Comparison of ENCODE assay signal across 13 mouse cellular contexts in the genomic region with DNA sequence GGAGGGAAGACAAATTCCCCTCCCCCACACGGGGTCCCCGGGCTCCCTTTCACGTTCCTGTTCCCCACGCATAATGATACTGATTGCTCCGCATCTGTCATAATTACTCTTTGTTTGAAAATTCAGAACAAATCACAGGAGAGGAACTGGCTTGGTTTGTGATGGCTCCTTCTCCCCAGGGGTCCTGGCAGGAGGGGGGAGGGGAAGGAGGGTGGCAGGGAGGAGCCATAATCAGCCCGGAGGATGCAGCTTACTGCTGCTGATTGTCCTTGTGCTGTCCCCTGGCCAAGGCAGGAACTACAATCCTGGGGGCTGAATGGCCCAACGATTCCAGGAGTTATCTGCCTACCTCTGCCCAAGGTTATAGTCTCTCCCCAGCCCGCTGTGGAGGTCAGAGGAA. TPM values are rescaled to one million over a fixed set of nuclear protein-coding genes. Genes with fewer than 3 reads are reported as not detected.
DNase-seq lines count a peak whose midpoint lies in the region; ATAC-seq and TF ChIP-seq lines count a peak whose summit lies in the region.
"Had no signal": no experiment of that assay in that cellular context is flagged by ENCODE, and none has a peak within 500 bp of the region (broad histone marks: within the 10 kb centered on the region; RNA-seq: fewer than 3 reads in every experiment).

No protein-coding gene starts in this region.

- 0 out of 2 replicates have a peak, but pooled peaks have one; percentile 37 for ATAC-seq in lung, embryonic 14.5 days (ENCODE audit: insufficient read depth)
- ATAC-seq in hindbrain, embryonic 16.5 days: no peak
- ATAC-seq: inflammation-experienced regulatory T-cells, adult 6 months had no signal

- no peak for TF ChIP-seq CTCF in lung, embryonic 14.5 days (IDR thresholded peaks at IDR 0.05; ENCODE audit: low read depth)

- no peaks in the 10 kb centered on the region; the same call in 1 of the 2 replicates for H3K27me3 ChIP-seq in lung, embryonic 14.5 days (ENCODE audit: insufficient read depth, low read length)
- H3K27me3 ChIP-seq in forebrain, embryonic 10.5 days (ENCODE audit: poor library complexity, severe bottlenecking): peaks cover 4% of the 10 kb centered on the region
- H3K27me3 ChIP-seq in hindbrain, embryonic 16.5 days (replicated peaks; ENCODE audit: control insufficient read depth, insufficient read depth, low read length): no peaks in the 10 kb centered on the region; the same call in 1 of the 2 replicates

- H3K27ac ChIP-seq in lung, embryonic 14.5 days (ENCODE audit: low read depth): no peak overlapping the region
- peak overlapping the region; percentile 92 for H3K27ac ChIP-seq in forebrain, embryonic 10.5 days
- H3K27ac ChIP-seq in hindbrain, embryonic 16.5 days (ENCODE audit: low read depth, low read length): no peak overlapping the region
- H3K27ac ChIP-seq: left cerebral cortex, adult 2 months; lung, embryonic 15.5 days had no signal

- H3K4me1 ChIP-seq in lung, embryonic 14.5 days (ENCODE audit: insufficient read depth): peaks cover 11% of the 10 kb centered on the region
- peaks cover 100% of the 10 kb centered on the region for H3K4me1 ChIP-seq in forebrain, embryonic 10.5 days
- H3K4me1 ChIP-seq in hindbrain, embryonic 16.5 days (ENCODE audit: control insufficient read depth, insufficient read depth, low read depth, low read length): peaks cover 21% of the 10 kb centered on the region

- no peak overlapping the region for H3K9ac ChIP-seq in lung, embryonic 14.5 days
- 0 out of 2 replicates have a peak overlapping the region, but pooled peaks have one; percentile 18 for H3K9ac ChIP-seq in hindbrain, embryonic 16.5 days (ENCODE audit: low read depth, low read length)
- H3K9ac ChIP-seq: lung, embryonic 15.5 days had no signal

- 13% methylated on average over 8 of the region's 8 CpGs for WGBS in lung, embryonic 14.5 days
- WGBS in forebrain, embryonic 10.5 days: 7% methylated on average over 8 of the region's 8 CpGs
- WGBS in hindbrain, embryonic 16.5 days: 7% methylated on average over 8 of the region's 8 CpGs

- H3K36me3 ChIP-seq in lung, embryonic 14.5 days (ENCODE audit: insufficient read depth): no peaks in the 10 kb centered on the region
- H3K36me3 ChIP-seq in forebrain, embryonic 10.5 days (replicated peaks): peaks cover 85% of the 10 kb centered on the region
- no peaks in the 10 kb centered on the region for H3K36me3 ChIP-seq in hindbrain, embryonic 16.5 days (ENCODE audit: control insufficient read depth, insufficient read depth, low read length)
- H3K36me3 ChIP-seq: lung, embryonic 15.5 days had no signal

- no peak overlapping the region for H3K4me3 ChIP-seq in lung, embryonic 14.5 days (ENCODE audit: low read depth, low read length)
- peak overlapping the region; percentile 24; the same call in 1 of the 2 replicates for H3K4me3 ChIP-seq in forebrain, embryonic 10.5 days
- H3K4me3 ChIP-seq in hindbrain, embryonic 16.5 days (ENCODE audit: low read length): no peak overlapping the region
- H3K4me3 ChIP-seq: left cerebral cortex, adult 2 months; lung, embryonic 15.5 days had no signal

- H3K4me2 ChIP-seq in lung, embryonic 14.5 days: 0 out of 2 replicates have a peak overlapping the region, but pooled peaks have one; percentile 12
- 0 out of 2 replicates have a peak overlapping the region, but pooled peaks have one; percentile 2 for H3K4me2 ChIP-seq in hindbrain, embryonic 16.5 days (ENCODE audit: low read length)
- H3K4me2 ChIP-seq: lung, embryonic 15.5 days had no signal

- no peaks in the 10 kb centered on the region for H3K9me3 ChIP-seq in lung, embryonic 14.5 days (ENCODE audit: low read depth, low read length)
- H3K9me3 ChIP-seq in forebrain, embryonic 10.5 days: no peaks in the 10 kb centered on the region
- H3K9me3 ChIP-seq in hindbrain, embryonic 16.5 days (ENCODE audit: control insufficient read depth, low read length): no peaks in the 10 kb centered on the region
- H3K9me3 ChIP-seq: lung, embryonic 15.5 days had no signal

- DNase-seq in lung, embryonic 14.5 days: no peak
- DNase-seq in lung, postnatal 14 days: no peak
- DNase-seq in forebrain, embryonic 10.5 days (ENCODE audit: extremely low spot score, low spot score): no peak
- no peak for DNase-seq in thymus, postnatal 10 days (ENCODE audit: low spot score in 2 of 2)
- no peak for DNase-seq in thymus, postnatal 0 days (ENCODE audit: low spot score)
- no peak for DNase-seq in layer of hippocampus, postnatal 10 days (ENCODE audit: low spot score in 2 of 2)
- DNase-seq: cerebellum, postnatal 36 days; right cerebral cortex, postnatal 4 days; thymus, postnatal 36 days had no signal

RNA-seq across cellular contexts. Expression of a gene that starts 15.6 kb away (rescaled TPM):
- 2.3 and 4.1 TPM in 2 replicates for polyA plus RNA-seq in lung, embryonic 14.5 days (2014; fragmentation: Nextera tagmentation; extraction: Ambion mirVana)
- polyA plus RNA-seq in forebrain, embryonic 10.5 days (2016; fragmentation: Nextera tagmentation; extraction: Ambion mirVana): 208 and 246 TPM in 2 replicates
- polyA plus RNA-seq in hindbrain, embryonic 16.5 days (2015; fragmentation: Nextera tagmentation; extraction: Ambion mirVana): 4.4 and 9.0 TPM in 2 replicates
- 0.09 TPM in 1 of 2 replicates, not detected in the other for polyA plus RNA-seq in thymus, postnatal 0 days (2015; fragmentation: Nextera tagmentation; extraction: Ambion mirVana)
- 1 to 10 TPM; 5.4 to 7.1 TPM for total RNA-seq in layer of hippocampus, postnatal 10 days (2021)
- polyA plus RNA-seq: inflammation-experienced regulatory T-cells, adult 6 months had no signal

RNA-seq across cellular contexts. Expression of a gene that starts 38.5 kb away (rescaled TPM):
- 5.3 and 6.9 TPM in 2 replicates for polyA plus RNA-seq in lung, embryonic 14.5 days (2014; fragmentation: Nextera tagmentation; extraction: Ambion mirVana)
- polyA plus RNA-seq in forebrain, embryonic 10.5 days (2016; fragmentation: Nextera tagmentation; extraction: Ambion mirVana): 7.0 and 8.5 TPM in 2 replicates
- polyA plus RNA-seq in hindbrain, embryonic 16.5 days (2015; fragmentation: Nextera tagmentation; extraction: Ambion mirVana): 7.7 and 8.3 TPM in 2 replicates
- polyA plus RNA-seq in thymus, postnatal 0 days (2015; fragmentation: Nextera tagmentation; extraction: Ambion mirVana): 6.0 and 7.3 TPM in 2 replicates
- 1 to 10 TPM; 4.5 to 5.6 TPM for total RNA-seq in layer of hippocampus, postnatal 10 days (2021)

RNA-seq across cellular contexts. Expression of a gene that starts 55.3 kb away (rescaled TPM):
- polyA plus RNA-seq in lung, embryonic 14.5 days (2014; fragmentation: Nextera tagmentation; extraction: Ambion mirVana): 26.4 and 28.9 TPM in 2 replicates
- 7.7 and 8.0 TPM in 2 replicates for polyA plus RNA-seq in forebrain, embryonic 10.5 days (2016; fragmentation: Nextera tagmentation; extraction: Ambion mirVana)
- 12.8 and 17.7 TPM in 2 replicates for polyA plus RNA-seq in hindbrain, embryonic 16.5 days (2015; fragmentation: Nextera tagmentation; extraction: Ambion mirVana)
- polyA plus RNA-seq in thymus, postnatal 0 days (2015; fragmentation: Nextera tagmentation; extraction: Ambion mirVana): 4.9 and 5.0 TPM in 2 replicates
- total RNA-seq in layer of hippocampus, postnatal 10 days (2021): 10 to 100 TPM; 37.7 to 44.7 TPM

Comparison
In these comparisons a context has a peak if more than half of its experiments do, and no peak if none do; other contexts are left out.
1. RNA of a gene that starts 15.6 kb away (polyA plus RNA-seq): 208 to 246 TPM in forebrain, embryonic 10.5 days; 4.4 to 9.0 TPM in hindbrain, embryonic 16.5 days, 2.3 to 4.1 TPM in lung, embryonic 14.5 days and 0.09 TPM in thymus, postnatal 0 days; every median in the first group is over 10 times any median in the second.